Mouse (Mus musculus) cerebellum, adult 11-12 months (tissue): ENCODE measurements around the gene Il4ra.

Source experiments
- DNase-seq: peaks from one replicate; pipeline ENCODE4 v3.0.0; 2022

The Il4ra gene

DNA sequence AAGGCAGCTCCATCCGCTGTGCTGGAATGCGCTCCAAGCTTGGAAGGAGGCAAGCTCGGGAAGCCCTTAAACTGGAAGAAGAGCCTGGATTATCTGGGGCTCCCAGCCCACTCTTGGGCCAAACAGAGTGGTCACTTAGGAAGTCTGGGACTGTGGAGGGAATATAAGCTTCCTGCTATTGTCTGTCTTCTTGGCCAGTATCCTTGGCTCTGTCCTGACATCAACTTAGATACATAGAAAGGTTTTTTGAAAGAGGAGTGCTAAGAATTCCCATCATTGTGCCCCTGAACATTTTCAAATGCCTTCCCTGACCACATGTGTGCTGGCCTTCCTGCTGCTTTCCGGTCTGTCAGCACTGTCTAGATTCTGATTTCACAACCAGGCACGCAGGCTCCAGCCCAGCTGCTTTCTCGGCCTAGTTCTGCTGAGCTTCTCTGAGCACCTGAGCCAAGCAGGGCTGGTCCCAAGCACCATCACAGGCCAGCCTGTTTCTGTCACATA, 989 bp upstream of the Il4ra start:
- DNase-seq = no peak

GRCm38 (mm10) chr7:125552851-125553555, 1.1 kb downstream of the Il4ra start:
- no peak for DNase-seq

DNA sequence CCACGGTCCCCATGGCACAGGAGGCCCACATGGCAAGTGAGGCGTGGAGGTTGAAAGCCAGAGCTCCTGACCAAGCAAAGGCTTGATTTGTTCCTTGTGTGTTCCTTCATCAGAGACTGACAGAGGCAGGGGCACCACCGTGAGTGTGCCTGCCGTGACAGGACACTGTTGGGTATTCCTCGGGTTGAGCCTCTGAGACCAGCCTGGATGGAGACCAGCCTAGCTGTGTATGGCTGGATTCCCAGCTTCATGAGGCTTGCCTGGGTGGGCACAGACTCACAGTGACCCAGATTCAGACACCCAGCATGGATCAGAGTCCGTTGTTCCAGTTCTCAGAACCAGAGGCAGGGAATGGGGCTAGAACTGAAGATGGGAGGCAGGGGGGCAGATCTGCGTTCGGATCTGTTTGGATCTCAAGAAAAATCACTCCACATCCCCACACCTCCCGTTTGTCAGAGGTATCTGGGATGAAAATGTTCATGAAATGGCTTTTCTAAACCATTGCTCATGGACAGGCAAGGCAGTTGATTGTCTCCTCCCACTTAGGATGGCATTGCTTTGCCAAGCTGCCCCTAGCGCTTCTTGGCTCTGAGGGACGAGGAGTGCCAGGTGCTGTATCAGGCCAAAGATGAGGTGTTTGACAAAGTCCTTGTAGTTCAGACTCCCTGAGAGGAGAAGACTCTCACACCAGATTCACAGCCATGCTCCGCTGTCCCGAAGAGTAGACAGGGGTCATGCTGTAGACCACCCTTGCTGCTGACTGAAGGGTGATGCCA, 1.9 kb downstream of the Il4ra start:
- no peak for DNase-seq

GRCm38 (mm10) chr7:125554456-125555114, 2.7 kb downstream of the Il4ra start:
- DNase-seq = no peak

DNA sequence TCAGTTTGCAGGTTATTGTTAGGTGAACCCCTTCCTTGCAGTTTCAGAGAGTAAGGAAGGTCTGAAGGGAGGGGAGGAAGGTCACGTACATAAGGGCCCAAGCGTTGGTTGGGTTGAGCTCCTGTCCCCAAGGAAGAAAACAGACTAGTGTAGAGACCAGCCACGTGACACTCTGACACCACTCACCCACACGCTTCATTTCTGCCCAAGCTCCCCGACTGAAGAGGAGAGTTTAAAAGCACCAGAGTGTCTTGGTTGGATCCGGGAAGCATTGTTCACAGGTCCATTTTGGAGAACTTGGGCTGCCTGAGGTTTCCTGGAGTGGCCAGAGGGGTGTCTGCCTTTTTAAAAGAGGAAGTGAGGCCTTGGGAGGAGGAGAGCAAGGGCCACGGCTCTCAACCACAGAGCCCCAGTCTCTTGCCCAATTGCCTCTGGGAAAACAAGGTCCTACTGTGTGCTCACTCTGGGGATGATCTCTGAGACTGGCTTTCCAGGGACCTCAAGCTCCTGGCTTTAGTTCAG, 3.5 kb downstream of the Il4ra start:
- no peak for DNase-seq

DNA sequence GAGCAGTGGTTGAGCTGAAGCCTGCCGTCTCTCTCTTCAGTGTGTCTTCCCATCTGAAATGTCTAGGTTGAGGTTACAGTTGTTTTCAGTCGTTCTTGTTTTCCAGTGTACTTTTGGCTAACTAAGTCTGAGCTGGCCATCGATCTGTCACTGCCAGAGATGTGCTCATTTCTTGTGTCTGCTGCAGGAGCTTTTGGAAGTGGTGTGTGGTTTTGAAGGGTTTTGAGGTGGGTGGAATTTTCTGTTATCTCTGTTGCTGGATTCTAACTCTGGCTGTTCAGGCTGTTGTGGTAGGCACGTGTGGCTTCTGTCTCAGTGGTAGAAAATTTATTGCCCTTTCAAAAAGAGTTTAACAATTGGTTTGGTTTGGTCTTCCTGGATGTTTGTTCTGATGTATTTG, 4.2 kb downstream of the Il4ra start:
- DNase-seq = no peak

- no peak for DNase-seq
These were observed 4.9 kb downstream of the Il4ra start for GRCm38 (mm10) chr7:125556865-125557264.

DNA sequence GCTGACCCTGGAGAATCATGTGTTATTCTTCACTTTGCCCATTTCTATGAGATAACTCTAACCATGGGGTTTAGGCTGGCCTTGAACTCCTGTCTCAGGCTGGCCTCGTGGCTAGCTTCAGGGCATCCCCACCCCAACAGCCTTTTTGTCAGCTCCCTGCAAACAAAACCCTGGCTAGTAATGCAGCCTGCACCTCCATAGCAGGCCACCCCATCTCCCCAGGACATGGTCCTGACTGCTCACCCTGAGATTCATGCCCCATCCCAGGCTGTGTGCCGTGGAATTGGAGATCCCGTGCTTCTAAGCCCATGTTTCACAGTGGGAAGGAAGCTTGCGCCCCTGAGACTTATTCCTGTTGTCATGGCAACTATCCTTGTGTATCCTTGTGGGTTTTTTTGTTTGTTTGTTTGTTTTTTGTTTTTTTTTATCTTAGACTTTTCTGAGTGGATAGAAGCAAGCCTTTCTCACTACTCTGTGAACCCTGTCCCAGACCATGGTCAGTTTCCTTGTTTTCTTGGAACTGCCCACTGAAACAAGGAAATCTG, 6.6 kb downstream of the Il4ra start:
- DNase-seq = no peak

DNA sequence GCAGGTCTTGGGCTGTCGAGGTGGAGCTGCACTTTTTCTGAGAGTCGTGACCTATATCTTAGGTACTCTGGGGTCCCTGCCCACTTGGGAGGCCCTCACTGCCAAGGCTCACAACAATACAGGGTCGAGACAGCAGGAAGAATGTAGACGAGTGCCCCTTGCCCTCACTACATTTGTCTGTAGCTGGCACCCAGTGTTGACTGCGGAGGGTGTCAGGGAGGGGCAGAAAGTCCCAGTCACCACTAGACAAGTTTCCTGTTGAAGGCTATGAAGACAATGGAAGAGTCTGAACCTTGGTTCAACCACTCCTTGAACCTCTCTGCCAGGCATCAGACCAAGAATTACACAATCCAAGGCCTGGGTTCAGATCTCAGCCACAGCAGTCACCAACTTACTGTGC, 7.1 kb downstream of the Il4ra start:
- no peak for DNase-seq

- DNase-seq = no peak
These were observed 7.6 kb downstream of the Il4ra start for GRCm38 (mm10) chr7:125559537-125559936.

GRCm38 (mm10) chr7:125560146-125560785, 8.3 kb downstream of the Il4ra start:
- no peak for DNase-seq

GRCm38 (mm10) chr7:125561085-125561690, 9.3 kb downstream of the Il4ra start:
- no peak for DNase-seq

- no peak for DNase-seq
These were observed 10.5 kb downstream of the Il4ra start for GRCm38 (mm10) chr7:125562413-125562812.

- DNase-seq = no peak
These were observed 11.2 kb downstream of the Il4ra start for GRCm38 (mm10) chr7:125563093-125563492.

- DNase-seq = no peak
These were observed 12.6 kb downstream of the Il4ra start for GRCm38 (mm10) chr7:125564316-125565024.

GRCm38 (mm10) chr7:125565516-125566285, 13.8 kb downstream of the Il4ra start:
- no peak for DNase-seq

GRCm38 (mm10) chr7:125566420-125566819, 14.5 kb downstream of the Il4ra start:
- no peak for DNase-seq

DNA sequence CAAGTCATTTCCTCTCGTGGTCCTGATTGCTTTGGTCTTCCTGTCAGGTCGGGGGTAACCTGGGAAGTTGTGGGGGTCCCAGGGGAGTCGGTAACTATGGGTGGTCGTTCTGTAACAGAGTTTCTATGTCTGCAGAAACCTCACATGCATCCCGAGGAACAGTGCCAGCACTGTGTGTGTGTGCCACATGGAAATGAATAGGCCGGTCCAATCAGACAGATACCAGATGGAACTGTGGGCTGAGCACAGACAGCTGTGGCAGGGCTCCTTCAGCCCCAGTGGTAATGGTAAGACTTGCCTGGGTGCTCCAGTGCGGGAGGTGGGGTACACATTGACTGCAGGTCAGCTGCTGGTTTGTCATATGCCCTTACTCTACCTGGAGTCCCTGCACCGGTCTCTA, 17.0 kb downstream of the Il4ra start:
- no peak for DNase-seq

DNA sequence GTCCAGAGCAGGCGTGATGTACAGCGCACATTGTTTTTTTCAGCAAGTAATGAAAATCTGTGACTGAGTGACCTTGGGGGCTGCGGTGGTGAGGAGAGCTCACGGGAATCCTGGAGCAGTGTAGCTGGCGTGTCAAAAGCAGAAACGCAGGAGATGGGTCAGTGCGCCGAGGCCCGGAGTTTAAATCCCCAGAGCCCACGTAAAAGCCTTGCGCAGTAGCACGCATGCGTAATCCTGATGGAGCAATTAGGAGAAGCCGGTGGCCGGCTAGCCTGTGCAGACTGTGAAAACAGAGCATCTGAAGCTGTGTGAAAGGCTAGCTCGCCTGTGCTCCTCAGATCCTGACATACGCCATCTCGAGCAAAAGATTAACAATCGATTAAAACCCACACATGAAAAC, 20.0 kb downstream of the Il4ra start:
- no peak for DNase-seq

GRCm38 (mm10) chr7:125572737-125573136, 20.8 kb downstream of the Il4ra start:
- DNase-seq = no peak

DNA sequence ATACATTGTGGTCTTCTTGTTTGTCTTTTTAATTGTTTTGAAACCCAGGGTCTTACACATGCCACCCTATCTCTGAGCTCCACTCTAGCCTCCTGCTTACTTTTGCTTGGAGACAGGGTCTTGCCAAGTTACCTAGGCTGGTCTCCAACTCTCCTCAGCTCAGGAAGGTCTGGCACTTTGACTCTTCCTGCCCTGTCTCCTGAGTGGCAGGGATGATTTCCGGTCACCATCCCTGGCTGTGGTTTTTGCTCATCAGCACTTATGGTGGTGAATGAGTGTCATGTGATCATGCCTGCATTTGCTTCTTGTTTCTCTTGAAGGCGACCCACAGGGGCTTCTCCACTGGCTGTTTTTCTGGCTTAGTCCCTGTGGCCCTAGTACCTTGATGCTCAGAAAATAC, 21.9 kb downstream of the Il4ra start:
- no peak for DNase-seq
